Mouse (Mus musculus) myocyte (in vitro differentiated cells): ENCODE data around the gene Plcb2. TPM values are rescaled to one million over a fixed set of nuclear protein-coding genes. Genes with fewer than 3 reads are reported as not detected.
A peak's percentile ranks its signal among the peaks of the same experiment; 100 is the strongest.

Experiments
- H3K27me3 ChIP-seq: one replicate; pipeline ENCODE4 v1.6.1; 2011; ENCODE audit not compliant: control insufficient read depth, insufficient read depth, insufficient read length
- H3K36me3 ChIP-seq: one replicate; pipeline ENCODE4 v1.6.1; 2011; ENCODE audit not compliant: control insufficient read depth, insufficient read depth
- H3K4me2 ChIP-seq: one replicate; pipeline ENCODE4 v1.6.1; 2011; ENCODE audit warnings: low read depth, control low read depth
- H3K4me3 ChIP-seq: one replicate; pipeline ENCODE4 v1.5.1; 2011; ENCODE audit warnings: mild to moderate bottlenecking, control low read depth, moderate library complexity
- H3K79me2 ChIP-seq: one replicate; pipeline ENCODE4 v1.6.1; 2011; ENCODE audit not compliant: control insufficient read depth, insufficient read depth
- H3ac ChIP-seq: one replicate; pipeline ENCODE4 v1.6.1; 2011; ENCODE audit not compliant: control insufficient read depth, insufficient read length
- CEBPB ChIP-seq: IDR thresholded peaks from 2 replicates; pipeline ENCODE4 v1.6.1; 2011; ENCODE audit warnings: mild to moderate bottlenecking, moderate library complexity; ENCODE audit not compliant: poor library complexity, insufficient read depth, severe bottlenecking
- E2F4 ChIP-seq: IDR thresholded peaks from one replicate; pipeline ENCODE4 v1.6.1; 2011; ENCODE audit warnings: mild to moderate bottlenecking, control low read depth, moderate library complexity; ENCODE audit not compliant: insufficient read depth
- MAX ChIP-seq: IDR thresholded peaks from one replicate; pipeline ENCODE4 v1.6.1; 2011; ENCODE audit warnings: low read depth, mild to moderate bottlenecking, control low read depth
- MYOD1 ChIP-seq, 3 experiments: IDR thresholded peaks; one replicate each; pipeline ENCODE4 v1.6.1; 2011; ENCODE audit warnings: control low read depth in 2 of 3, low read depth in 2 of 3, mild to moderate bottlenecking in 2 of 3, moderate library complexity in 1 of 3; ENCODE audit not compliant: insufficient read length in 2 of 3, control insufficient read depth in 1 of 3
- MYOG ChIP-seq, 3 experiments: IDR thresholded peaks; one replicate each; pipeline ENCODE4 v1.6.1; 2011; ENCODE audit warnings: control low read depth in 2 of 3, low read depth in 2 of 3, mild to moderate bottlenecking in 2 of 3; ENCODE audit not compliant: insufficient read length in 2 of 3, control insufficient read depth in 1 of 3, insufficient read depth in 1 of 3
- POLR2A ChIP-seq: IDR thresholded peaks from one replicate; pipeline ENCODE4 v1.6.1; 2011; ENCODE audit warnings: low read depth, mild to moderate bottlenecking, control low read depth, moderate library complexity; ENCODE audit not compliant: insufficient read length
- POLR2AphosphoS2 ChIP-seq: IDR thresholded peaks from one replicate; pipeline ENCODE4 v1.6.1; 2011; ENCODE audit warnings: low read depth, control low read depth; ENCODE audit not compliant: insufficient read length
- REST ChIP-seq: IDR thresholded peaks from one replicate; pipeline ENCODE4 v1.6.1; 2011; ENCODE audit warnings: mild to moderate bottlenecking, control low read depth, moderate library complexity; ENCODE audit not compliant: insufficient read depth, insufficient read length
- SRF ChIP-seq: IDR thresholded peaks from one replicate; pipeline ENCODE4 v1.6.1; 2011; ENCODE audit warnings: low read depth; ENCODE audit not compliant: control insufficient read depth, insufficient read length
- TCF12 ChIP-seq: IDR thresholded peaks from one replicate; pipeline ENCODE4 v1.6.1; 2011; ENCODE audit warnings: mild to moderate bottlenecking, control low read depth; ENCODE audit not compliant: poor library complexity, insufficient read depth, severe bottlenecking
- TCF3 ChIP-seq: IDR thresholded peaks from one replicate; pipeline ENCODE4 v1.6.1; 2011; ENCODE audit warnings: low read depth, control low read depth; ENCODE audit not compliant: insufficient read length
- USF1 ChIP-seq: IDR thresholded peaks from one replicate; pipeline ENCODE4 v1.6.1; 2011; ENCODE audit warnings: low read depth, mild to moderate bottlenecking, control low read depth, moderate library complexity
- polyA plus RNA-seq: library from polyadenylated mRNA; unstranded; fragments of >200 nt; fragmentation: generic; extraction: Trizol; gene quantifications from one replicate; pipeline ENCODE4 v1.2.1, GENCODE M21; 2012; ENCODE audit warnings: missing spikeins

The Plcb2 gene
- polyA plus RNA-seq, 1 experiment: not detected

DNA sequence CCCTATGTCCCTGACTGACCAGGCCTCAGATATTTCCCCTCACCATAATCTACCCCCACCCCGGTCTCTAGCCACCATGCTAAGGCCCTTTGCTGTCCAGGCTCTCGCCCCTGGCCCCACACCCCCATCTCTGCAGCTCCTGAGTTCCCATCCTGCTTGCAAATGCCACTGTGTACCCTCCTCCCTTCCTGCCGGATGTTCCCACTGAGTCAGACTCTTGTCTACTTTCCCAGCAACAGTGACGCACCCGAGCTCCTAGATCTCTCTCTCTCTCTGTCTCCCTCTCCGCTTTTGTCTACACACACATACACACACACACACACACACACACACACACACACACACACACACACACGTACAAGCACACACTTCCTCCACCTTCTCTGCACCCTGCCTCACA is 35.2 kb upstream of the Plcb2 start:
- no peaks in the 10 kb centered on the region for H3K27me3 ChIP-seq

GRCm38 (mm10) chr2:118762784-118763148 is 34.5 kb upstream of the Plcb2 start:
- no peaks in the 10 kb centered on the region for H3K79me2 ChIP-seq
- no peaks in the 10 kb centered on the region for H3K27me3 ChIP-seq
- H3K4me2 ChIP-seq: peak overlapping the region; percentile 99
- H3K4me3 ChIP-seq: peak overlapping the region; percentile 58
- peak overlapping the region; percentile 5 for H3ac ChIP-seq
- peaks cover 2% of the 10 kb centered on the region for H3K36me3 ChIP-seq
- TF ChIP-seq SRF (no peak), REST (no peak), POLR2A (no peak)

More for the DNA sequence above, 35.2 kb upstream of the Plcb2 start:
- TF ChIP-seq TCF3: no peak
- TF ChIP-seq USF1: no peak
- TF ChIP-seq POLR2A: no peak
- TF ChIP-seq POLR2AphosphoS2: peak; percentile 22
- TF ChIP-seq E2F4: no peak
- TF ChIP-seq REST: no peak
- peak in 1 of 3 experiments; percentile 11 for TF ChIP-seq MYOD1 (IDR thresholded peaks at IDR 0.05; ENCODE audit: control insufficient read depth in 1 of 3, insufficient read length in 2 of 3, low read depth in 2 of 3)
- TF ChIP-seq MYOG (IDR thresholded peaks at IDR 0.05; ENCODE audit: control insufficient read depth in 1 of 3, insufficient read depth in 1 of 3, insufficient read length in 2 of 3, low read depth in 2 of 3): no peak
- no peak for TF ChIP-seq SRF
- no peak for TF ChIP-seq TCF12
- TF ChIP-seq MAX: no peak
- TF ChIP-seq CEBPB: no peak
- no peak overlapping the region for H3ac ChIP-seq
- H3K4me3 ChIP-seq: no peak overlapping the region
- H3K4me2 ChIP-seq: peak overlapping the region; percentile 99
- no peaks in the 10 kb centered on the region for H3K79me2 ChIP-seq
- H3K36me3 ChIP-seq: no peaks in the 10 kb centered on the region

- H3K79me2 ChIP-seq: no peaks in the 10 kb centered on the region
- no peaks in the 10 kb centered on the region for H3K27me3 ChIP-seq
- TF ChIP-seq SRF: no peak
- TF ChIP-seq MYOG (IDR thresholded peaks at IDR 0.05; ENCODE audit: control insufficient read depth in 1 of 3, insufficient read depth in 1 of 3, insufficient read length in 2 of 3, low read depth in 2 of 3): peak; percentile 76 to 97 (median 97)
- peak; percentile 92 for TF ChIP-seq TCF3
- TF ChIP-seq MYOD1 (IDR thresholded peaks at IDR 0.05; ENCODE audit: control insufficient read depth in 1 of 3, insufficient read length in 2 of 3, low read depth in 2 of 3): peak; percentile 18 to 95 (median 92)
- TF ChIP-seq MAX: no peak
- TF ChIP-seq TCF12: peak; percentile 88
- TF ChIP-seq E2F4: no peak
- TF ChIP-seq CEBPB: 0 out of 2 replicates have a peak, but pooled peaks have one; percentile 26
- peak; percentile 59 for TF ChIP-seq POLR2A
- TF ChIP-seq USF1: no peak
- no peak for TF ChIP-seq REST
- peak; percentile 24 for TF ChIP-seq POLR2AphosphoS2
- H3K4me3 ChIP-seq: peak within 1 kb of the TSS; percentile 58
- H3K4me2 ChIP-seq: peak within 1 kb of the TSS; percentile 99
- H3K36me3 ChIP-seq: peaks cover 8% of the 10 kb centered on the region
- peak within 1 kb of the TSS; percentile 5 for H3ac ChIP-seq
Measured at GRCm38 (mm10) chr2:118761906-118762783, 33.9 kb upstream of the Plcb2 start, which contains the start of gene Ccdc9b. Ccdc9b (minus strand) TSS chr2:118762661.

DNA sequence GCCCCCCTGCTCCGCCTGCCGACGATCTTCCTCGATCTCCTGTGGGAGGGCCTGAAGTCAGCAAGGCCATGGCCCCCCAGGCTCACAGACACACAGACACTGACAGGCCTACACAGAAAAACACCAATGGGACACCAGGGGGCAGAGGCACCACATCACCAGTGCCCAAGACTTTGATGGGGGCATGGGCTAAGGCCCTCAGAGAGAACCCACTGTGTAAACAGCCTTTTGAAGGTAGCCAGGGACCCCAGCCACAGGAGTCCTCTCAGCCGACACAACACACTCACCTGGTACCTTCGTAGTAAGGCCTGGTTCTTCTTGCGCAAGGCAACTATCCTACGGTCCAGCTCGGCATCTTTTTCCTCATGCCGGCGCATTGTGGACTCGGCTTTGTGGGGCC is 33.1 kb upstream of the Plcb2 start:
- peak overlapping the region; percentile 5 for H3ac ChIP-seq
- peak overlapping the region; percentile 99 for H3K4me2 ChIP-seq
- no peaks in the 10 kb centered on the region for H3K79me2 ChIP-seq
- peaks cover 13% of the 10 kb centered on the region for H3K36me3 ChIP-seq
- TF ChIP-seq MAX: no peak
- TF ChIP-seq CEBPB: peak; percentile 35; the same call in 1 of the 2 replicates
- no peak for TF ChIP-seq POLR2AphosphoS2
- TF ChIP-seq TCF3: no peak
- no peak for TF ChIP-seq USF1
- peak; percentile 5 for TF ChIP-seq POLR2A
- TF ChIP-seq SRF: no peak
- TF ChIP-seq TCF12: no peak
- no peak for TF ChIP-seq REST
- no peaks in the 10 kb centered on the region for H3K27me3 ChIP-seq
- peak overlapping the region; percentile 58 for H3K4me3 ChIP-seq
